Mouse (Mus musculus): Measurements from ENCODE around the gene Trim60.

Gene Trim60

DNA sequence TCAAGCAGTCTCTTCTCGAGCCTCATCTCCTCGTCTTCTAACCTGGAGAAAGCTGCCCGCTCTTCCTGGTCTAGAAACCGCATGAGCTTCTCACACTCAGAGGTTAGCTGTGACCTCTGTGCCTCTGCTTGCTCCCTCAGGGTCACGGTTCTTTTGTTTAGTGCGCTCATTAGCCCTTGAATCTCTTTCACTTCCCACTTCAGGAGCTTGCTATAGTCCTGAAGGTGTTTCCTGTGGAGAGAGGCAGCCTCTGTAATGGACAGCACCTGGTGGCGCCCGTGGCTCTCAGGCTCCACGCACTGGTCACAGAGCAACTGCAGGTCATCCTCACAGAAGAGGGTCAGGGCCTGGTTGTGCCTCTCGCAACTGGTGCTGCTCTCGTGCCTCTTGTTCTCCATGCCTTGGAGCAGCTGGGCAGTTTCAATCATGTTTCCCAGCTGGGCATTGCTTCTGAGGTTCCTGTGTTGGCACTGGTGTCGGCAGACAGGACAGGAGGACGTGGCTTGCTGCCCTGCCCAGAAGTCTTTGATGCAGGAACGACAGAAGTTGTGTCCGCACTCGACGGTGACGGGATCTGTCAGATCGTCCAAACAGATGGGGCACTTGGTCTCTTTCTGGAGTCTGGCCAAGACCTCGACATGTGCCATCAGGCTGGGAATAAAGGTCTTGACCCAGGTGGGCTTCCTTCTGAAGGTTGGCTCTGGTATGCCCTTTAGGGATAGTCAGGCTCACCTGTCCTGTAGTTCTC, 35.1 kb downstream of the Trim60 start:
- DNase-seq: peak; percentile 85

DNA sequence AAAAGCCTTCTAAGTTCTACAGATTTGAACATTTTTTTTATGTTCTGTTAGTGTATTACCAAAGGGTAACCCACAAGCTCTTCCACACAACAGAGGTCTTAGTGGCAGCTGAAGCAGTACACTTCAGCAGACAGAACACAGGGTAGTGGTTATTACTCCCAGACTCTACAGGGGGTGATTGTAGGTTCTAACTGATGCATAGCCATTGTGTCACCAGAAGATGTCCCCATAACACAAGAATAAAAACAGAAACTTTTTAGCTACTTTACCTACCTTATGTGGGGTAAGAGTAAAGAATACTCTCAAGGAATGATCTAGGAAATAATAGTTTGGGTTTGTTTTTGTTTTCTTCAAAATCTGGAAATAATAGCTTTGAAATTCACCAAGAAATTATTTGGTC, 55.5 kb downstream of the Trim60 start:
- DNase-seq: no peak

DNA sequence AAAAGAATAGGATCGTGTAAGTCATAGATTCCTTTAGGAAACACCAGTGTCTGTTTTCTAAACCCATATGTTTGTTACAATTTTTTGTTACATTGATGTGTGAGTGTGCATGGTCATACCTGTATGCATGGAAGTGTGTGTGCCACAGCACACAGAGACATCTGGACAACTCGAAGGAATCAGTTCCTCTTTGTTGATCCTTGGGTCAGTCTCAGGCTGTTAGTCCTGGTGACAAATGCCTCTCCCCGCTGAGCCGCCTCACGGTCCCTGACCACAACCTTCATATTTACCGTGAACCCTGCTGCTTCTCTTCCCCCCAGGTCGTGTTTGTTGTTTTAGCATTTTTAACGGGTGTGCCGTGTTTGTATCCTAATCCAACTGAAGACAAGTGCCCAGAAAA, 59.4 kb downstream of the Trim60 start:
- no peak for DNase-seq

DNA sequence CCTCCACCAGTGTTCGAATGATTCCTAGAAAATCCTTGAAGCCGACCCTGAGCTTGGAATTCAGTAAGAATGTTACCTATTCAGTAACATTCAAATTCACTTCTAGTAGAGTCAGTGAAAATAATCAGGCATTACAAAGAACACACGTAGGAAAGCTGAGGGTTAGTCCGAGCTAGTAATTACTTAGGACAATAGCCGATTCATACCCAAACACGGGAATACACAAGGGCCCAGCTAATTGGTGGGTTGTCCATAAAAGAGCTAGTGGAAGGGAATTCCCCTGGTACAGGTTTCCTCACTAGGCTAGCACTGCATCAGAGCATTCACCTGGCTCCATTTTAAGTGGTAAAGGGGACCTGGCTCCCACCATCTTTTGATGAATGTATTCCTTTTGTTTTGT, 66.3 kb downstream of the Trim60 start:
- DNase-seq: no peak
